Mouse (Mus musculus) limb, embryonic 13.5 days (tissue): ENCODE measurements around the gene Cfap157. TPM values are rescaled to one million over a fixed set of nuclear protein-coding genes. Genes with fewer than 3 reads are reported as not detected.

Source experiments
- ATAC-seq: fragments of 200-750 bp; cut with Nextera tagmentation; 2 replicates; pipeline ENCODE4 v1.8.0; 2017; ENCODE audit warnings: low read depth, moderate number of reproducible peaks, moderate TSS enrichment; ENCODE audit not compliant: low FRiP score
- H3K27ac ChIP-seq: fragments of 300-500 bp; sonication (generic); 2 replicates; pipeline ENCODE4 v1.5.1; 2015; ENCODE audit warnings: inconsistent platforms, mild to moderate bottlenecking, moderate library complexity
- H3K27me3 ChIP-seq: fragments of 300-500 bp; sonication (generic); 2 replicates; pipeline ENCODE4 v1.6.1; 2015; ENCODE audit warnings: mild to moderate bottlenecking, inconsistent platforms
- H3K36me3 ChIP-seq: fragments of 300-500 bp; sonication (generic); 2 replicates; pipeline ENCODE4 v1.6.1; 2015; ENCODE audit warnings: inconsistent platforms, mild to moderate bottlenecking, moderate library complexity
- H3K4me1 ChIP-seq: fragments of 300-500 bp; sonication (generic); 2 replicates; pipeline ENCODE4 v1.6.1; 2015; ENCODE audit warnings: inconsistent platforms
- H3K4me2 ChIP-seq: fragments of 300-500 bp; sonication (generic); replicated peaks from 2 replicates; pipeline ENCODE4 v1.6.1; 2015; ENCODE audit warnings: inconsistent platforms, mild to moderate bottlenecking, moderate library complexity
- H3K4me3 ChIP-seq: fragments of 300-500 bp; sonication (generic); 2 replicates; pipeline ENCODE4 v1.5.1; 2015; ENCODE audit warnings: moderate library complexity, mild to moderate bottlenecking, inconsistent platforms
- H3K9ac ChIP-seq: fragments of 300-500 bp; sonication (generic); 2 replicates; pipeline ENCODE4 v1.6.1; 2015; ENCODE audit warnings: mild to moderate bottlenecking, inconsistent platforms
- H3K9me3 ChIP-seq: fragments of 300-500 bp; sonication (generic); 2 replicates; pipeline ENCODE4 v1.6.1; 2016; ENCODE audit warnings: inconsistent platforms
- WGBS: fragments of 180-500 bp; shearing (Covaris S2); methylation state at CpG from one replicate; pipeline ENCODE4 v1.1.7; 2015; 5-methylcytosine and 5-hydroxymethylcytosine counted together
- polyA plus RNA-seq: library from polyadenylated mRNA; unstranded; fragments of >200 nt; fragmentation: Nextera tagmentation; extraction: Ambion mirVana; gene quantifications from 2 replicates; pipeline ENCODE4 v1.2.1, GENCODE M21; 2015

Cfap157 gene
- polyA plus RNA-seq, 1 experiment from 2014 or later, result 1.3 TPM

- Histone ChIP-seq H3K4me1 (peaks cover 44% of the 10 kb centered on the region), H3K27me3 (no peaks in the 10 kb centered on the region), H3K9me3 (no peaks in the 10 kb centered on the region), H3K36me3 (no peaks in the 10 kb centered on the region), H3K4me3 (peak overlapping the region; percentile 37), H3K4me2 (peak overlapping the region; percentile 60), H3K27ac (peak overlapping the region; percentile 29; the same call in 1 of the 2 replicates), H3K9ac (peak overlapping the region; percentile 37)
- under 1% methylated on average over 16 of the region's 16 CpGs for whole genome bisulfite sequencing
- peak; percentile 96 for ATAC-seq
Measured at GRCm38 (mm10) chr2:32727435-32727834, 56.8 kb downstream of the Cfap157 start.

Other genes starting within 250 kb of the Cfap157 start
- 10.4 and 10.9 TPM in 2 replicates for gene Fam102a, start 249.1 kb downstream of the Cfap157 start, polyA plus RNA-seq
- gene Dpm2, start 213.6 kb downstream of the Cfap157 start, polyA plus RNA-seq, result 111 and 118 TPM in 2 replicates
- 1.8 and 2.5 TPM in 2 replicates for gene Pip5kl1, start 209.6 kb downstream of the Cfap157 start, polyA plus RNA-seq
- gene 9430097D07Rik, start 208.7 kb downstream of the Cfap157 start, polyA plus RNA-seq, result 0.19 and 0.23 TPM in 2 replicates
- 37.2 and 39.5 TPM in 2 replicates for gene St6galnac4, start 197.3 kb downstream of the Cfap157 start, polyA plus RNA-seq
- gene St6galnac6, start 184.7 kb downstream of the Cfap157 start, polyA plus RNA-seq, result 29.5 and 29.7 TPM in 2 replicates
- 42.0 and 49.8 TPM in 2 replicates for gene Ak1, start 162.7 kb downstream of the Cfap157 start, polyA plus RNA-seq
- 43.5 and 45.6 TPM in 2 replicates for gene Eng, start 137.8 kb downstream of the Cfap157 start, polyA plus RNA-seq
- 34.3 and 35.4 TPM in 2 replicates for gene Fpgs, start 80.3 kb downstream of the Cfap157 start, polyA plus RNA-seq
- 106 and 112 TPM in 2 replicates for gene Cdk9, start 71.4 kb downstream of the Cfap157 start, polyA plus RNA-seq
- gene Sh2d3c, start 63.4 kb downstream of the Cfap157 start, polyA plus RNA-seq, result 21.2 and 22.9 TPM in 2 replicates
- 0.51 TPM in 1 of 2 replicates, not detected in the other for gene 6330409D20Rik, start 43.4 kb downstream of the Cfap157 start, polyA plus RNA-seq
- 72.7 and 74.5 TPM in 2 replicates for gene Tor2a, start 27.2 kb downstream of the Cfap157 start, polyA plus RNA-seq
- gene Ttc16, start 8.8 kb downstream of the Cfap157 start, polyA plus RNA-seq, result 0.37 and 0.61 TPM in 2 replicates
- gene Ptrh1, start 8.6 kb downstream of the Cfap157 start, polyA plus RNA-seq, result 5.2 and 6.7 TPM in 2 replicates
- gene Stxbp1, start 62.8 kb upstream of the Cfap157 start, polyA plus RNA-seq, result 20.8 and 20.9 TPM in 2 replicates
- 48.5 and 55.8 TPM in 2 replicates for gene Fam129b, start 91.7 kb upstream of the Cfap157 start, polyA plus RNA-seq
- 159 and 175 TPM in 2 replicates for gene Rpl12, start 177.1 kb upstream of the Cfap157 start, polyA plus RNA-seq
- gene Lrsam1, start 177.2 kb upstream of the Cfap157 start, polyA plus RNA-seq, result 13.9 and 14.1 TPM in 2 replicates
- gene Slc2a8, start 197.7 kb upstream of the Cfap157 start, polyA plus RNA-seq, result 27.3 and 28.9 TPM in 2 replicates